Mouse (Mus musculus): ENCODE measurements around the gene Entpd3.

DNA sequence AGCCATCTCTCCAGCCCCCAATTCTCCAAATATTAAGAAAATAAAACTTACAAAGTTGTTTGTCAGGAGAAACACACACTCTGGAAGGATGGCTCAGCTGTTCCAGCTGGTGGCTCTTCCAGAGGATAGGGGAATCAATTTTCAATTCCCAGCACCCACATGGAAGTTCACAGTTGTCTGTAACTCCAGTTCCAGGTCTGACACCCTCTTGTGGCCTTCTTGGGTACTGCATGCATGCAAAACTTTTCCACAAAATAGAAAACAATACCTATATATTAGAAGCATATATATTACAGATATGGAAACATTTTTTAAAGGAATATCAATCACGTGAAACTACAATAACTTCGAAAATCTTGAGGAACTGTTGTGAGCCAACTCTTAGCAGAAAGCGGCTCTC lies 27.8 kb upstream of the Entpd3 start:
- TF ChIP-seq CTCF (IDR thresholded peaks at IDR 0.05; ENCODE audit: extremely low read depth, insufficient read depth, insufficient read length, insufficient replicate concordance): peak; percentile 24; the same call in 1 of the 2 replicates
- no peak for TF ChIP-seq POLR2A (IDR thresholded peaks at IDR 0.05; ENCODE audit: low read depth, low read length)

All from spleen, adult 2 months (tissue).